10 mouse cellular contexts compared by ENCODE assay signal in genomic region chr11:97665431-97665830, GRCm38 (mm10). TPM values are rescaled to one million over a fixed set of nuclear protein-coding genes. Genes with fewer than 3 reads are reported as not detected.
DNase-seq lines count a peak whose midpoint lies in the region; ATAC-seq and TF ChIP-seq lines count a peak whose summit lies in the region.
"Had no signal": no experiment of that assay in that cellular context is flagged by ENCODE, and none has a peak within 500 bp of the region (broad histone marks: within the 10 kb centered on the region; RNA-seq: fewer than 3 reads in every experiment).

No protein-coding gene starts in this region.

- H3K4me2 ChIP-seq in lung, postnatal 0 days (replicated peaks; ENCODE audit: low read depth, low read length) = no peak overlapping the region; the same call in 1 of the 2 replicates
- no peak overlapping the region for H3K4me2 ChIP-seq in intestine, postnatal 0 days (replicated peaks; ENCODE audit: low read depth)
- H3K4me2 ChIP-seq in neural tube, embryonic 13.5 days = peak overlapping the region; percentile 83

- peak; percentile 90 for DNase-seq in heart, adult 11 months
- no peak for DNase-seq in heart, adult 9 months (ENCODE audit: low spot score in 2 of 2)
- DNase-seq in lung, postnatal 0 days (ENCODE audit: low spot score) = no peak
- DNase-seq in lung, adult 2 months = no peak
- no peak for DNase-seq in adrenal gland, adult 8-10 months
- DNase-seq in thymus, adult 18-20 months = no peak

- H3K36me3 ChIP-seq in lung, postnatal 0 days (ENCODE audit: insufficient read depth, low read length) = no peaks in the 10 kb centered on the region
- H3K36me3 ChIP-seq in intestine, postnatal 0 days (ENCODE audit: control insufficient read depth, insufficient read depth) = peaks cover 36% of the 10 kb centered on the region
- H3K36me3 ChIP-seq in neural tube, embryonic 13.5 days = peaks cover 53% of the 10 kb centered on the region

- TF ChIP-seq CTCF in lung, postnatal 0 days (IDR thresholded peaks at IDR 0.05) = 0 out of 2 replicates have a peak, but pooled peaks have one; percentile 5
- no peak for TF ChIP-seq CTCF in lung, adult 2 months (IDR thresholded peaks at IDR 0.05; ENCODE audit: insufficient read depth, low read length)
- no peak for TF ChIP-seq CTCF in intestine, postnatal 0 days (IDR thresholded peaks at IDR 0.05; ENCODE audit: low read depth)

- H3K9me3 ChIP-seq in lung, postnatal 0 days (ENCODE audit: low read length) = no peaks in the 10 kb centered on the region
- no peaks in the 10 kb centered on the region for H3K9me3 ChIP-seq in intestine, postnatal 0 days (ENCODE audit: control insufficient read depth)
- H3K9me3 ChIP-seq in neural tube, embryonic 13.5 days = no peaks in the 10 kb centered on the region

- TF ChIP-seq EP300 in lung, postnatal 0 days (IDR thresholded peaks at IDR 0.05) = no peak

- WGBS in lung, postnatal 0 days = 84% methylated on average over 13 of the region's 13 CpGs
- WGBS in lung, adult 2 months = 85% methylated on average over 13 of the region's 13 CpGs
- WGBS in intestine, postnatal 0 days = 95% methylated on average over 13 of the region's 13 CpGs
- WGBS in neural tube, embryonic 13.5 days = 88% methylated on average over 13 of the region's 13 CpGs

- H3K9ac ChIP-seq in lung, postnatal 0 days (replicated peaks; ENCODE audit: low read depth) = no peak overlapping the region
- H3K9ac ChIP-seq in intestine, postnatal 0 days (ENCODE audit: low read depth, low read length) = no peak overlapping the region
- no peak overlapping the region for H3K9ac ChIP-seq in neural tube, embryonic 13.5 days

- ATAC-seq in lung, postnatal 0 days = no peak
- ATAC-seq in intestine, postnatal 0 days = no peak
- no peak for ATAC-seq in neural tube, embryonic 13.5 days (ENCODE audit: low read depth)

- H3K4me1 ChIP-seq in lung, postnatal 0 days (ENCODE audit: insufficient read depth, low read depth, low read length) = peaks cover 24% of the 10 kb centered on the region
- H3K4me1 ChIP-seq in lung, adult 2 months (ENCODE audit: control insufficient read depth, insufficient read depth, low read length) = peaks cover 17% of the 10 kb centered on the region
- H3K4me1 ChIP-seq in intestine, postnatal 0 days (replicated peaks; ENCODE audit: control insufficient read depth, insufficient read depth, low read length) = peaks cover 4% of the 10 kb centered on the region
- peaks cover 64% of the 10 kb centered on the region for H3K4me1 ChIP-seq in neural tube, embryonic 13.5 days (replicated peaks)

- no peak for TF ChIP-seq POLR2A in lung, adult 2 months (IDR thresholded peaks at IDR 0.05; ENCODE audit: borderline replicate concordance, extremely low read depth, low read depth, low read length)

- no peak overlapping the region for H3K27ac ChIP-seq in lung, postnatal 0 days (ENCODE audit: low read length)
- 0 out of 2 replicates have a peak overlapping the region, but pooled peaks have one; percentile 15 for H3K27ac ChIP-seq in intestine, postnatal 0 days (ENCODE audit: low read depth, low read length)
- no peak overlapping the region for H3K27ac ChIP-seq in neural tube, embryonic 13.5 days (replicated peaks)
- H3K27ac ChIP-seq: kidney, postnatal 0 days had no signal

- H3K4me3 ChIP-seq in lung, postnatal 0 days (ENCODE audit: low read depth, low read length) = no peak overlapping the region
- no peak overlapping the region for H3K4me3 ChIP-seq in lung, adult 2 months (replicated peaks; ENCODE audit: extremely low read depth, low read depth, low read length)
- no peak overlapping the region for H3K4me3 ChIP-seq in intestine, postnatal 0 days (ENCODE audit: low read depth, low read length)
- H3K4me3 ChIP-seq in neural tube, embryonic 13.5 days = peak overlapping the region; percentile 92; the same call in 1 of the 2 replicates

- H3K27me3 ChIP-seq in lung, postnatal 0 days (replicated peaks; ENCODE audit: insufficient read depth, low read length) = 0 out of 2 replicates have a peak, but pooled peaks cover 5% of the 10 kb centered on the region
- no peaks in the 10 kb centered on the region for H3K27me3 ChIP-seq in intestine, postnatal 0 days (replicated peaks; ENCODE audit: control insufficient read depth, insufficient read depth, low read length)
- H3K27me3 ChIP-seq in neural tube, embryonic 13.5 days = peaks cover 21% of the 10 kb centered on the region

RNA-seq across cellular contexts. Expression of gene Mllt6, which starts 2.2 kb away (rescaled TPM):
- polyA plus RNA-seq in lung, postnatal 0 days (2015; fragmentation: Nextera tagmentation; extraction: Ambion mirVana) = 3.0 and 3.5 TPM in 2 replicates
- 65.9 and 79.6 TPM in 2 replicates for polyA plus RNA-seq in lung, adult 2 months (2012; rRNA removed)
- polyA plus RNA-seq in intestine, postnatal 0 days (2015; fragmentation: Nextera tagmentation; extraction: Ambion mirVana) = 1.4 and 1.6 TPM in 2 replicates
- polyA plus RNA-seq in neural tube, embryonic 13.5 days (2015; fragmentation: Nextera tagmentation; extraction: Ambion mirVana) = 3.2 and 3.4 TPM in 2 replicates
- total RNA-seq in adrenal gland, adult 8-10 months (2022) = 10 to 100 TPM; 53.1 to 99.4 (median 71.8) TPM

RNA-seq across cellular contexts. Expression of gene Cisd3, which starts 20.2 kb away (rescaled TPM):
- 59.1 and 63.8 TPM in 2 replicates for polyA plus RNA-seq in lung, postnatal 0 days (2015; fragmentation: Nextera tagmentation; extraction: Ambion mirVana)
- polyA plus RNA-seq in lung, adult 2 months (2012; rRNA removed) = 26.4 and 34.0 TPM in 2 replicates
- polyA plus RNA-seq in intestine, postnatal 0 days (2015; fragmentation: Nextera tagmentation; extraction: Ambion mirVana) = 122 and 123 TPM in 2 replicates
- 32.9 and 40.5 TPM in 2 replicates for polyA plus RNA-seq in neural tube, embryonic 13.5 days (2015; fragmentation: Nextera tagmentation; extraction: Ambion mirVana)
- total RNA-seq in adrenal gland, adult 8-10 months (2022) = 100 to 1,000 TPM; 153 to 194 (median 169) TPM

RNA-seq across cellular contexts. Expression of gene Pcgf2, which starts 34.9 kb away (rescaled TPM):
- 10.5 TPM in 2 replicates for polyA plus RNA-seq in lung, postnatal 0 days (2015; fragmentation: Nextera tagmentation; extraction: Ambion mirVana)
- 65.9 and 81.9 TPM in 2 replicates for polyA plus RNA-seq in lung, adult 2 months (2012; rRNA removed)
- 7.9 and 8.9 TPM in 2 replicates for polyA plus RNA-seq in intestine, postnatal 0 days (2015; fragmentation: Nextera tagmentation; extraction: Ambion mirVana)
- 20.4 and 22.6 TPM in 2 replicates for polyA plus RNA-seq in neural tube, embryonic 13.5 days (2015; fragmentation: Nextera tagmentation; extraction: Ambion mirVana)
- total RNA-seq in adrenal gland, adult 8-10 months (2022) = 10 to 100 TPM; 22.2 to 48.5 (median 32.1) TPM
- total RNA-seq: neutrophil, adult 5-6 weeks had no signal

RNA-seq across cellular contexts. Expression of gene Epop, which starts 35.9 kb away (rescaled TPM):
- polyA plus RNA-seq in lung, postnatal 0 days (2015; fragmentation: Nextera tagmentation; extraction: Ambion mirVana) = 3.5 and 4.1 TPM in 2 replicates
- 6.4 and 12.3 TPM in 2 replicates for polyA plus RNA-seq in lung, adult 2 months (2012; rRNA removed)
- 1.1 and 1.3 TPM in 2 replicates for polyA plus RNA-seq in intestine, postnatal 0 days (2015; fragmentation: Nextera tagmentation; extraction: Ambion mirVana)
- 3.6 and 4.1 TPM in 2 replicates for polyA plus RNA-seq in neural tube, embryonic 13.5 days (2015; fragmentation: Nextera tagmentation; extraction: Ambion mirVana)
- 1 to 10 TPM; 2.1 to 5.4 (median 4.0) TPM for total RNA-seq in adrenal gland, adult 8-10 months (2022)

RNA-seq across cellular contexts. Expression of gene Psmb3, which starts 37.8 kb away (rescaled TPM):
- 350 and 419 TPM in 2 replicates for polyA plus RNA-seq in lung, postnatal 0 days (2015; fragmentation: Nextera tagmentation; extraction: Ambion mirVana)
- polyA plus RNA-seq in lung, adult 2 months (2012; rRNA removed) = 214 and 264 TPM in 2 replicates
- 391 and 439 TPM in 2 replicates for polyA plus RNA-seq in intestine, postnatal 0 days (2015; fragmentation: Nextera tagmentation; extraction: Ambion mirVana)
- 444 and 473 TPM in 2 replicates for polyA plus RNA-seq in neural tube, embryonic 13.5 days (2015; fragmentation: Nextera tagmentation; extraction: Ambion mirVana)
- 100 to 1,000 TPM; 197 to 238 (median 210) TPM for total RNA-seq in adrenal gland, adult 8-10 months (2022)

Comparison
In these comparisons a context has a peak if more than half of its experiments do, and no peak if none do; other contexts are left out.
1. RNA of gene Mllt6, which starts 2.2 kb away (polyA plus RNA-seq): 65.9 to 79.6 TPM in lung, adult 2 months; 3.2 to 3.4 TPM in neural tube, embryonic 13.5 days, 3.0 to 3.5 TPM in lung, postnatal 0 days and 1.4 to 1.6 TPM in intestine, postnatal 0 days; every median in the first group is over 10 times any median in the second.